Mouse (Mus musculus) forebrain, embryonic 15.5 days (tissue): Measurements from ENCODE around the gene Ctnnbip1. TPM values are rescaled to one million over a fixed set of nuclear protein-coding genes. Genes with fewer than 3 reads are reported as not detected.

Experiments
- ATAC-seq: fragments of 200-750 bp; cut with Nextera tagmentation; replicated peaks from 2 replicates; pipeline ENCODE4 v1.8.0; 2017; ENCODE audit warnings: mild to moderate bottlenecking, moderate TSS enrichment, moderate library complexity
- H3K27ac ChIP-seq: fragments of 300-500 bp; sonication (generic); replicated peaks from 2 replicates; pipeline ENCODE4 v1.5.1; 2015; ENCODE audit warnings: mild to moderate bottlenecking, inconsistent platforms
- H3K27me3 ChIP-seq: fragments of 300-500 bp; sonication (generic); 2 replicates; pipeline ENCODE4 v1.6.1; 2015; ENCODE audit warnings: inconsistent platforms
- H3K36me3 ChIP-seq: fragments of 300-500 bp; sonication (generic); 2 replicates; pipeline ENCODE4 v1.6.1; 2015; ENCODE audit warnings: mild to moderate bottlenecking, inconsistent platforms
- H3K4me1 ChIP-seq: fragments of 300-500 bp; sonication (generic); 2 replicates; pipeline ENCODE4 v1.6.1; 2015; ENCODE audit warnings: inconsistent platforms
- H3K4me2 ChIP-seq: fragments of 300-500 bp; sonication (generic); replicated peaks from 2 replicates; pipeline ENCODE4 v1.6.1; 2015; ENCODE audit warnings: mild to moderate bottlenecking, inconsistent platforms
- H3K4me3 ChIP-seq: fragments of 300-500 bp; sonication (generic); 2 replicates; pipeline ENCODE4 v1.5.1; 2015; ENCODE audit warnings: mild to moderate bottlenecking, inconsistent platforms
- H3K9ac ChIP-seq: fragments of 300-500 bp; sonication (generic); replicated peaks from 2 replicates; pipeline ENCODE4 v1.6.1; 2015; ENCODE audit warnings: mild to moderate bottlenecking, inconsistent platforms
- H3K9me3 ChIP-seq: fragments of 300-500 bp; sonication (generic); 2 replicates; pipeline ENCODE4 v1.6.1; 2016; ENCODE audit warnings: inconsistent platforms
- WGBS: fragments of 180-500 bp; shearing (Covaris S2); methylation state at CpG from one replicate; pipeline ENCODE4 v1.1.7; 2015; ENCODE audit warnings: mixed read lengths; 5-methylcytosine and 5-hydroxymethylcytosine counted together
- polyA plus RNA-seq: library from polyadenylated mRNA; unstranded; fragments of >200 nt; fragmentation: Nextera tagmentation; extraction: Ambion mirVana; gene quantifications from 2 replicates; pipeline ENCODE4 v1.2.1, GENCODE M21; 2015

Ctnnbip1 gene
- polyA plus RNA-seq, 1 experiment from 2014 or later: 113 TPM

DNA sequence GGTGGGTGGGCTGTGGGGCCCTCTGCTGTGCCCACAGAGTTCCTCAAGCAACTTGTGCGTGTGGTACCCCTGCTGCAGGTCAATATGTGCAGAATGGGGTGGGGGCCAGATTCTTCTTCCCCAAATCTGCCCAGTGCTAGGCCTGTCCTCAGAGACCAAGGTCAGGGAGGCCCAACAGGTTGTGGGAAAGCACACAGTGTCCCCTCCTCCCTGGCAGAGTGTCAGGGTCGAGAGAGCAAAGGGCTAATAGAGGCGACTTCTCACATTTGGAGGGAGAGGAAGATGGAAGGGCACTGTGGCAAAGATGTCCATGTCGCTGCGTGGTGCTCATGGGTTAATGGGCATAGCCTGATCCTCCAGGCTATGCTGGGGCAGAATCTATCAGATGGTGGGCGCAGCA, 7.8 kb downstream of the Ctnnbip1 start:
- no peak overlapping the region for H3K27ac ChIP-seq
- H3K36me3 ChIP-seq: no peaks in the 10 kb centered on the region
- ATAC-seq: no peak
- no peaks in the 10 kb centered on the region for H3K27me3 ChIP-seq
- no peaks in the 10 kb centered on the region for H3K9me3 ChIP-seq
- 79% methylated on average over 6 of the region's 6 CpGs for whole genome bisulfite sequencing
- H3K4me3 ChIP-seq: no peak overlapping the region
- H3K9ac ChIP-seq: no peak overlapping the region
- no peak overlapping the region for H3K4me2 ChIP-seq
- peaks cover 15% of the 10 kb centered on the region for H3K4me1 ChIP-seq

DNA sequence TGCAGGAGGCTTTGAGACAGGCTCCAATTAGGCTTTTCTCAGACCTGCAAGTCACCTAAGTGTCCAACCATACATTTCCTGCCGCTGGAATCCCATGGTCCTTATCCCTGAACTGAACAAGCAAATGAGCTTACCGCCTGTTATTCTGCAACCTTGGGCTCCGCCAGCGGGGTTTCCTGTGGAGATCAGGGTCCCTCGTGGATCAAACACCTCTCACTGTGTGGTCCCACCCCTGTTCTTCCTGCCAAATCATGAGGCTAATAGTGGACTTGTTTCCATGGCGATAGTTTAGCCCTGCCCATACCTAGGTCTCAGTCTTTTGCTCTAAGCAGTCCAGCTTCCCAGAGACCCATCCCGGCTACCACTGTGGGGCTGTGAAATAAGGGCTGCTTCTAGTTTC, 8.3 kb downstream of the Ctnnbip1 start:
- WGBS: 23% methylated on average over 7 of the region's 7 CpGs
- Histone ChIP-seq H3K9ac (no peak overlapping the region), H3K9me3 (no peaks in the 10 kb centered on the region), H3K4me1 (peaks cover 13% of the 10 kb centered on the region), H3K27me3 (no peaks in the 10 kb centered on the region), H3K4me3 (no peak overlapping the region), H3K27ac (no peak overlapping the region), H3K36me3 (no peaks in the 10 kb centered on the region), H3K4me2 (no peak overlapping the region)
- no peak for ATAC-seq

DNA sequence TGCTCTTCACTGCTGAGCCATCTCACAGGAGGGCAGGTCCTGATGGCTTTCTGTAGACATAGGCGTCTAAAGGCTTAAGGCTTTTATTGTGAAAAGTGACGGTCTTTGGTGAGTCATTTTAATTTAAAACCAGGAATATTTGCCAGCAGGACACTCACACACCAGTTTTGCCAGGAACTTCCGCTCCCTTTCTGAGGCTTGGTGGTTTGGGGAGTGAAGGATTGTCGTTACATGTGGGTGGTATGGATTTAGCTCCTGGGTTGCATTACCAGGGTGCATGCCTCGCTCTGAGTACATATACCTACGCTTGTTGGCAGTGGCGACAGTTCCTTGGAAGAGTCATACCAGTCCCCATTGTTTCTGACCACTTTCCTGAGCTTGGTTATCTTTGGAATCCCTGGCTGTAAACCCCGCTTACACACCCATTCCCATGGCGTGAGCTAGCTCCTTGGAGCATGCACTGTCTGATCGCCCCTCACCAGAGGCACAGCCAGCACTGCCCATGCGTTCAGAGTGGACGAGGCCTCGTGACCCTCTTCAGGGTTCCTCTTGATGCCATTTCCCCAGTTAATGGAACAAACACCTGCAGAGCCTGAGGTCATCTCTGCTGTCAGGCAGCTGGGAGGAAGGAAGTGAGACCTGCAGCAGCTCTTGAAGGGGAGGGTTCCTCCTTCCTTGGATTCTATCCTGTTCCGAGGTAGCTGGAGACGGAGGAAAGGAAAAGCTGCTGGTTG, 9.8 kb downstream of the Ctnnbip1 start:
- no peaks in the 10 kb centered on the region for H3K27me3 ChIP-seq
- no peak overlapping the region for H3K4me2 ChIP-seq
- 82% methylated on average over 15 of the region's 15 CpGs for WGBS
- ATAC-seq: no peak
- no peak overlapping the region for H3K27ac ChIP-seq
- no peaks in the 10 kb centered on the region for H3K36me3 ChIP-seq
- no peak overlapping the region for H3K4me3 ChIP-seq
- no peaks in the 10 kb centered on the region for H3K9me3 ChIP-seq
- H3K9ac ChIP-seq: no peak overlapping the region
- peaks cover 13% of the 10 kb centered on the region for H3K4me1 ChIP-seq

DNA sequence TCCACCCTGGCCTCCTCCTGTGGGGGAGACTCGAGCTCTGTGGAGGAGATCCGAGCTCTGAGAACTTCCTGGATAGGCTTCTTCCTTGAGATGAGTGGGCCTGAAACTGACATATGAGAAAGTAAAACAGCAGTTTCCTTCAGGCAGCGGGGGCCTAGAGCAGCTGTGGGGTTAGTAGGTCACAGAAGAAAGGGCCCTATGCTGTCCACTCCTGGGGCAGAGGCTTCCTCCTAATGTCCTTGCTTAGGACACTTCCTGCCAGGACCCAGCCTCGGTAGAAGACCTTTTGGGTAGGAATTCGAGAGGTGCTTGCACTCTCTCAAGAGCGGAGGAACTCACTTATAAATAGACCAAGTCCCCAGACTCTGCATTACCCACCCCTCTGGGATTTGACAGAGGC, 11.7 kb downstream of the Ctnnbip1 start:
- H3K9me3 ChIP-seq: no peaks in the 10 kb centered on the region
- H3K27me3 ChIP-seq: no peaks in the 10 kb centered on the region
- H3K4me2 ChIP-seq: no peak overlapping the region
- no peak overlapping the region for H3K9ac ChIP-seq
- no peak for ATAC-seq
- H3K4me3 ChIP-seq: no peak overlapping the region
- H3K36me3 ChIP-seq: no peaks in the 10 kb centered on the region
- 87% methylated on average over 6 of the region's 6 CpGs for WGBS
- H3K4me1 ChIP-seq: peaks cover 9% of the 10 kb centered on the region
- no peak overlapping the region; the same call in 1 of the 2 replicates for H3K27ac ChIP-seq

DNA sequence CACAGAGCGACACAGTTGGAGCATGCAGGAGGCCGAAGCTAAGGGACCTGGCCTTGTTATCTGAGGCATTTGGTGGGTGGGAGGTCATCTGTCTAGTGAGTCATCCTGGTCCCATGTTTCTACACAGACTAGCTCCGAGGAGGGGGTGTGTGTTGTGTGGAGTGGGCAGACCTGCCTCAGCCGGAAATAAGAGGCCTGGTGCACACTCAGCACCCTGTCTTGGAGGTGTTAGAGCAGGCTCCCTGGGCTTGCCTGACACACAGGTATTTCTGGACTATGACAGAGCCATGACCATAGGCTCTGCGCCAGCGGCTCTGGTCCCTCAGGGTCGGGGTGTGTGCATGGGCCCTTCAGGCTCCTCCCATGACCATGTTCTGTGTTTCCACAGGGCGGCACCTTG, 21.4 kb downstream of the Ctnnbip1 start:
- no peak for ATAC-seq

DNA sequence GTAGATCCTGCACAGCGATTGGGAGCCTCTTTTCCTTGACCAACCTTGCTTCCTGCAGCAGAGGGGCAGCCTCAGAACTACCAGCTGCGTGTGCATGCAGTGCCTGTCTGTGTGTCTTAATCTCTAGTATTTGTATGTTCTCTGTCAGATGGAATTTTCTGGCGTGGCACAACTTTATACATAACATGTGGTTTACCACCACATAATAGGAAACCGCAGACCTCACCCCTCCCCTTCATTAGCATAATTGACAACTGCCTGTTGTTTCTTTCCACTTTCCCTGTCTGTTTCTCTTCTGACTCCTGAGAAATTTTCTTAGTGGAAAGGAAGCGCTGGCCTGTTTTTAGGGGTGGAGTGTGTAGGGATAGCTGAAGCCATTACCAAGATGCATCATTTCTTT, 23.9 kb downstream of the Ctnnbip1 start:
- ATAC-seq: no peak
- Histone ChIP-seq H3K4me1 (peaks cover 14% of the 10 kb centered on the region), H3K27me3 (no peaks in the 10 kb centered on the region), H3K4me3 (no peak overlapping the region), H3K27ac (no peak overlapping the region), H3K36me3 (0 out of 2 replicates have a peak, but pooled peaks cover 7% of the 10 kb centered on the region), H3K9ac (no peak overlapping the region), H3K9me3 (no peaks in the 10 kb centered on the region), H3K4me2 (no peak overlapping the region)
- WGBS: 50% methylated on average over 5 of the region's 5 CpGs

More for the DNA sequence above, 21.4 kb downstream of the Ctnnbip1 start:
- Histone ChIP-seq H3K4me3 (no peak overlapping the region), H3K27me3 (no peaks in the 10 kb centered on the region), H3K4me1 (peaks cover 16% of the 10 kb centered on the region), H3K9ac (no peak overlapping the region), H3K9me3 (no peaks in the 10 kb centered on the region), H3K36me3 (no peaks in the 10 kb centered on the region), H3K27ac (no peak overlapping the region), H3K4me2 (no peak overlapping the region)
- WGBS: 85% methylated on average over 8 of the region's 8 CpGs

DNA sequence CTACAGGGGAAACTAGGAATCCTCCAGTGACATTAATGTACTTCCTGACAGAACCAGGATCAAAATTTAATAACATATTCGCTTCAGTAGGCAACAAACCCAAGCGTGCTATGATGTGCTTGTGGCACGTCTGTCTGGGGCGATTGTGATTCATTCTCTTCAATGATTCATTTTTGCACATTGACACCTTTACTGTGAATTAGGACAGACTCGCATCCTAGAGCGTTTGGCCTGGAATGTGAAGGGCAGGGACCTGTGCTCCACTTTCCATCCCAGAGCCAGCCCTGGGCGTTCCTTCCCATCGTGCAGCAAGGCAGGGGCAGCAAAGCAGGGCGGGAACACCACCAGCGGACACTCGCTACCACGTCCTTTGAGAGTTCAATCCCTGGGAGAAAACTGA, 24.4 kb downstream of the Ctnnbip1 start:
- no peak for ATAC-seq
- Histone ChIP-seq H3K9me3 (no peaks in the 10 kb centered on the region), H3K4me3 (no peak overlapping the region), H3K27me3 (no peaks in the 10 kb centered on the region), H3K4me2 (no peak overlapping the region), H3K4me1 (peaks cover 14% of the 10 kb centered on the region), H3K27ac (no peak overlapping the region), H3K36me3 (0 out of 2 replicates have a peak, but pooled peaks cover 7% of the 10 kb centered on the region), H3K9ac (no peak overlapping the region)
- 74% methylated on average over 12 of the region's 12 CpGs for WGBS

DNA sequence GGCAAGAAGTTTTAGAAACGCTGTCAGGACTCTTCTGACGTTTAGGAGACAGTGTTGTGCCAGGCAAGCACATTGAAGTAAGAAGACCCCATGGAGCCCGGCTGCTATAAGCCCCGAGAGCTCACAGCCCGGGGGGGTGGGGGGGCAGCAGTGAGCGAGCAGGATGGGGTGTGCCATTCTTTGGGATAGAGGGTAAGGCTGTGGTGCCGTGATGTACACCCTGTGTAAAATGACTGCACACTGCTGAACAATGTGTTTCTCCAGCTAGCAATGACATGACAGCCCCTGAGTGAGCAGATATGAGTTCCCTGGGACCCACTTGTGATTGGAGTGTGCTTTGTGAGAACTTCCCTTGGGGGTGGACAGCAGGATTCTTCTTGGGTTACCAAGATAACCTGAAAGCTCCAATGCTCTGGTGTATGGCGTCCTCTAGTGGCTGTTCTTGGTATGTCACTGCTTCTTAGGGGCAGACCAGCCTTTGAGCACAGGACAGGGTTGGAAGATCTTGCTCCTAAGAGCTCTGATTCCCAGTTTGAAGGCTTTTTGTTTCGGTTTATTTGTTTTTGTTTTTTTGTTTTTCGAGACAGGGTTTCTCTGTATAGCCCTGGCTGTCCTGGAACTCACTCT, 25.0 kb downstream of the Ctnnbip1 start:
- H3K9me3 ChIP-seq: no peaks in the 10 kb centered on the region
- H3K4me2 ChIP-seq: no peak overlapping the region
- H3K4me1 ChIP-seq: peaks cover 14% of the 10 kb centered on the region
- H3K9ac ChIP-seq: no peak overlapping the region
- 38% methylated on average over 10 of the region's 10 CpGs for WGBS
- H3K27me3 ChIP-seq: no peaks in the 10 kb centered on the region
- H3K27ac ChIP-seq: no peak overlapping the region
- no peak for ATAC-seq
- no peak overlapping the region for H3K4me3 ChIP-seq
- 0 out of 2 replicates have a peak, but pooled peaks cover 7% of the 10 kb centered on the region for H3K36me3 ChIP-seq

DNA sequence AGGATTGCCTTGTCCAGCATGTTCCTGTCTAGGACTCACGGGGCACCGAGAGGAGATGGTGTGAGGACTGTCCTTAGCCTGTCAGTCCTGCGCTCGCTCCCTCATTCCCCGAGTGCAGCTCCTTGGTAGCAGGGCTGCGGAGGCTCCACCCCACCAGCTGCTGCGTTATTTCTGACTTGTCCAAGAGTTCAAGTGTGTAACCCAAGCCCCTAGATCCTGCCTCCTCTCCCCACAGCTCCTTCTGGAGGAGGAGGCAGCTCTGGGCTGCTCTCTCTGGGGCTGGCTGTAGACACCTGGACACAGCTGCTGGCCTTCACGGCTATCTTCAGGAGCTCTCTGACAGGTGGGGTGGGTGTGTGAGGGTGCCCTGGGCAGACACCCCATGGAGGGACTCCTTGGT, 26.9 kb downstream of the Ctnnbip1 start:
- no peak overlapping the region for H3K9ac ChIP-seq
- H3K36me3 ChIP-seq: 0 out of 2 replicates have a peak, but pooled peaks cover 9% of the 10 kb centered on the region
- ATAC-seq: no peak
- WGBS: 90% methylated on average over 8 of the region's 8 CpGs
- no peaks in the 10 kb centered on the region for H3K9me3 ChIP-seq
- peaks cover 8% of the 10 kb centered on the region for H3K4me1 ChIP-seq
- H3K4me3 ChIP-seq: no peak overlapping the region
- no peak overlapping the region for H3K27ac ChIP-seq
- no peaks in the 10 kb centered on the region for H3K27me3 ChIP-seq
- H3K4me2 ChIP-seq: no peak overlapping the region

DNA sequence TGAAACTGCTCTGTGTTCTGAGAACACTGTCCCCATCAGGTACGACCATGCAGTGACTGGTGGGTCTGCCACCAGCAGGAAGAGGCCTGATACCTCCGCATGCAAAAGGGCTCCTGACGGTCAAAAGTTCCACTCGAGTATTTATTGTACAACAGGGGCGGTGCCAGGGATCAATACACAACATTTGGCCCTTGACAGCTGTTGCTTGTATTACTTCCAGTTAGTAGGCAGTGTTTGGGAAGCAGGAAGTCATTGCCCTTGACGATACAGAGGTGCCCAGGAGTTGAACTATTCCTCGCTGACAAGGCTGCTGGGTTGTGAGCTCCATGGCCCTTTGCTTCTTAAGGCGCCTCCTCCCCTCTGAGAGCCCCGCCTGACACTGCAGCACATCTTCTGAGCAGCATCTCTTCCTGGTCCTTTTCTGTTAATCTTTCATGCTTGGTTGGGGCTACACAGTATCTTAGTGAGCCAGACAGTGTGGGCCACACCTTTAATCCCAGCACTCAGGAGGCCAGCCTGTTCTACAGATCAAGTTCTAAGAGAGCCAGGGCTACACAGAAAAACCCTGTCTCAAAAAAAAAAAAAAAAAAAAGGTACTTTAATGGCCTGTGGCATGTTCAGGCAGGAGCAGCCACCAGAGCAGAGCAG, 28.9 kb downstream of the Ctnnbip1 start:
- no peak for ATAC-seq
- 87% methylated on average over 9 of the region's 9 CpGs for WGBS

DNA sequence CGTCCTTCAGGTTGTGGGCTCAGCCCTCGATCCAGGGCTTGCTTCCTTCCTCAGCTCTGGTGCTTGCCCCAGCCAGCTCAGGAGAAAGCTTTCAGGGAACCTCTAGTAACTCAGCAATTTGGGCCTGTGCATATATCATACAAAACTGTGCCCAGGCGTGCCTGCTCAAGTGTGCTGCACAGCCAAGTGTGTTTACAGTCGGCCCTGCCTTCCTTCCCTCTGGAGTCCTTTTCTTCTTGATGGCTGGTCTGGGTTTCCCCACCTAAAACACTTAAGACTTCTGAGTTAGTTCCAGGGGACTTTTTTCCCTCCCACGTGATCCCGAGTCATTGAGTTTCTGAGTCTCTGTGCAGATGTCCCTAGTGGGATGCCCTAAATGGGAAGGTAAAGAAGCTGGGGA, 29.5 kb downstream of the Ctnnbip1 start:
- 84% methylated on average over 6 of the region's 6 CpGs for WGBS
- H3K27ac ChIP-seq: no peak overlapping the region
- ATAC-seq: no peak
- H3K4me1 ChIP-seq: peaks cover 2% of the 10 kb centered on the region; the same call in 1 of the 2 replicates
- H3K9ac ChIP-seq: no peak overlapping the region
- H3K4me2 ChIP-seq: no peak overlapping the region
- no peaks in the 10 kb centered on the region for H3K9me3 ChIP-seq
- no peaks in the 10 kb centered on the region for H3K27me3 ChIP-seq
- H3K36me3 ChIP-seq: 0 out of 2 replicates have a peak, but pooled peaks cover 9% of the 10 kb centered on the region
- no peak overlapping the region for H3K4me3 ChIP-seq

More for the DNA sequence above, 28.9 kb downstream of the Ctnnbip1 start:
- Histone ChIP-seq H3K36me3 (0 out of 2 replicates have a peak, but pooled peaks cover 9% of the 10 kb centered on the region), H3K27ac (no peak overlapping the region), H3K4me1 (peaks cover 4% of the 10 kb centered on the region), H3K27me3 (no peaks in the 10 kb centered on the region), H3K4me3 (no peak overlapping the region), H3K9ac (no peak overlapping the region), H3K9me3 (no peaks in the 10 kb centered on the region), H3K4me2 (no peak overlapping the region)

DNA sequence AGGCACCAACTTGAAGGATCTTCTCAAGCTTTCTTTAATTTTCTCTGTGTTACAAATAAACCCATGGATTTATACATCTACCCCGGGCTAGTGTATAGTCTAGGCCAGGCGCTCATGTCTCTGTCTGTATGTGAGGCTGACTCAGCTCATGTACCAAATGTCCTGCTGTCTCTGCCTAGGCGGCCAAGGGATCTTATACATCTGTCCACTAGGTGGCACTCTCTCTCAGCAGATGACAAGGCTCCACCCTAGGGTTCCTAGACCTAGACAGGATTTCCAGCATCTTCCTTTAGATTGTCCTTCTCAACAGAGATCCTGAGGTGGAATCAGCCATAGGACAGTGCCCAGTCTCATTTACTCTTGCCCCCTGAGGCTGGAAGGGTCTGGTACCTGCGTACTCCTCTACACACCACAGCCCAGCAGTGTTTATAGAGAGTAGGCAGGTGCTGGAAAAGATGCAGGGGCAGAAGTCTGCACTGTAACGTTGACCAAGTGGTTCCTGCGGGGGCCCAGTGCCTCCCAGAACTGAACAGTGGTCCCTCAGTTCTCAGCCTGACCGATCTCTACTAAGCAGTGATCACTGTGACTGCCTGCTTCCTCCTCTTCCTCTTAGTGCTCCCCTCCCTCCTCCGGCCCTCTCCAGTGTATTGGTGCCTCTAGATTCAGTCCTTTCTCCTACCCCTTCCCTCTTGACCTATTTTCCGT, 31.3 kb downstream of the Ctnnbip1 start:
- peak; percentile 90 for ATAC-seq

More for the DNA sequence above, 31.3 kb downstream of the Ctnnbip1 start:
- Histone ChIP-seq H3K4me2 (no peak overlapping the region), H3K27me3 (no peaks in the 10 kb centered on the region), H3K9me3 (no peaks in the 10 kb centered on the region), H3K36me3 (0 out of 2 replicates have a peak, but pooled peaks cover 9% of the 10 kb centered on the region), H3K27ac (0 out of 2 replicates have a peak overlapping the region, but pooled peaks have one; percentile 7), H3K4me1 (no peaks in the 10 kb centered on the region), H3K4me3 (no peak overlapping the region), H3K9ac (no peak overlapping the region)
- 68% methylated on average over 9 of the region's 9 CpGs for WGBS
